Comparison of ENCODE assay signal across 14 mouse cellular contexts in the genomic region with DNA sequence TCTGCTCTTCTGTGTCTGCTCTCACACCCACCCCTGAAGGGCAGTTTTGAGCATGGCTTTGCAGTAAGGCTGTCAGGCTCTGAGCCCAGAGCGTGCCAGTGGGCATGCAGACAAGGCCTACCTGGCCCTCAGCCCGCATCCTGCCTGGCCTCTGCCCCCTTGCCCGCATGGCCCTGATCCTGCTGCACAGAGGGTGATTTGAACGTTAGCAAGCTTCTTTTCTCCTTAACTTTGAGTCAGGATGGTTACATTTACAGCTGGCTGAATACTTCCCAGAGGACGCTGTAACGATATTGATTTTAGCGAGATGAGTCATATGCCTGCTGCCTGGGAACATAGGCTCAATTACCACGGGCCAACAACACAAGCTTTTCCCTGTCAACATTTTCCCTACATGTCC.
A peak's percentile ranks its signal among the peaks of the same experiment; 100 is the strongest.
DNase-seq lines count a peak whose midpoint lies in the region; ATAC-seq and TF ChIP-seq lines count a peak whose summit lies in the region.
"Had no signal": no experiment of that assay in that cellular context is flagged by ENCODE, and none has a peak within 500 bp of the region (broad histone marks: within the 10 kb centered on the region; RNA-seq: fewer than 3 reads in every experiment).

No protein-coding gene starts in this region.

- intact Hi-C loops in left cerebral cortex, postnatal 10 days (cut with DNase I), result no loop called here

- H3K9me3 ChIP-seq in forebrain, embryonic 13.5 days (replicated peaks), result no peaks in the 10 kb centered on the region
- no peaks in the 10 kb centered on the region for H3K9me3 ChIP-seq in forebrain, embryonic 15.5 days
- H3K9me3 ChIP-seq in midbrain, embryonic 12.5 days, result no peaks in the 10 kb centered on the region
- no peaks in the 10 kb centered on the region for H3K9me3 ChIP-seq in midbrain, embryonic 11.5 days (ENCODE audit: control insufficient read depth, low read length)
- H3K9me3 ChIP-seq in hindbrain, postnatal 0 days (ENCODE audit: low read length), result no peaks in the 10 kb centered on the region
- no peaks in the 10 kb centered on the region for H3K9me3 ChIP-seq in stomach, postnatal 0 days (ENCODE audit: control insufficient read depth, low read length)
- H3K9me3 ChIP-seq: forebrain, embryonic 10.5 days had no signal

- 0 out of 2 replicates have a peak overlapping the region, but pooled peaks have one; percentile 19 for H3K9ac ChIP-seq in forebrain, embryonic 13.5 days
- no peak overlapping the region for H3K9ac ChIP-seq in forebrain, embryonic 15.5 days (replicated peaks)
- no peak overlapping the region for H3K9ac ChIP-seq in midbrain, embryonic 12.5 days (replicated peaks)
- no peak overlapping the region for H3K9ac ChIP-seq in midbrain, embryonic 11.5 days (ENCODE audit: low read length)
- no peak overlapping the region for H3K9ac ChIP-seq in hindbrain, postnatal 0 days (replicated peaks; ENCODE audit: low read length)
- no peak overlapping the region for H3K9ac ChIP-seq in stomach, postnatal 0 days (ENCODE audit: low read length)

- H3K36me3 ChIP-seq in forebrain, embryonic 13.5 days (ENCODE audit: poor library complexity, severe bottlenecking), result no peaks in the 10 kb centered on the region
- no peaks in the 10 kb centered on the region for H3K36me3 ChIP-seq in forebrain, embryonic 15.5 days
- H3K36me3 ChIP-seq in midbrain, embryonic 12.5 days, result no peaks in the 10 kb centered on the region
- H3K36me3 ChIP-seq in midbrain, embryonic 11.5 days (ENCODE audit: control insufficient read depth, insufficient read depth, low read length), result no peaks in the 10 kb centered on the region
- no peaks in the 10 kb centered on the region for H3K36me3 ChIP-seq in hindbrain, postnatal 0 days (ENCODE audit: insufficient read depth, low read length)
- H3K36me3 ChIP-seq in stomach, postnatal 0 days (ENCODE audit: control insufficient read depth, insufficient read depth, low read length), result no peaks in the 10 kb centered on the region
- H3K36me3 ChIP-seq: forebrain, embryonic 10.5 days had no signal

- peaks cover 12% of the 10 kb centered on the region for H3K27me3 ChIP-seq in forebrain, embryonic 13.5 days
- 0 out of 2 replicates have a peak, but pooled peaks cover 2% of the 10 kb centered on the region for H3K27me3 ChIP-seq in forebrain, embryonic 15.5 days
- no peaks in the 10 kb centered on the region; the same call in 1 of the 2 replicates for H3K27me3 ChIP-seq in midbrain, embryonic 12.5 days
- H3K27me3 ChIP-seq in midbrain, embryonic 11.5 days (ENCODE audit: control insufficient read depth, insufficient read depth, low read length), result no peaks in the 10 kb centered on the region
- no peaks in the 10 kb centered on the region for H3K27me3 ChIP-seq in hindbrain, postnatal 0 days (ENCODE audit: insufficient read depth, low read length)
- H3K27me3 ChIP-seq in stomach, postnatal 0 days (ENCODE audit: control insufficient read depth, insufficient read depth, low read length), result no peaks in the 10 kb centered on the region

- H3K4me2 ChIP-seq in forebrain, embryonic 13.5 days, result no peak overlapping the region
- H3K4me2 ChIP-seq in forebrain, embryonic 15.5 days (replicated peaks), result no peak overlapping the region
- no peak overlapping the region for H3K4me2 ChIP-seq in midbrain, embryonic 12.5 days (replicated peaks)
- no peak overlapping the region for H3K4me2 ChIP-seq in midbrain, embryonic 11.5 days
- no peak overlapping the region for H3K4me2 ChIP-seq in hindbrain, postnatal 0 days (ENCODE audit: low read depth, low read length)
- no peak overlapping the region for H3K4me2 ChIP-seq in stomach, postnatal 0 days (replicated peaks; ENCODE audit: low read depth)

- no peak overlapping the region for H3K27ac ChIP-seq in forebrain, embryonic 13.5 days
- H3K27ac ChIP-seq in forebrain, embryonic 15.5 days (replicated peaks), result no peak overlapping the region
- peak overlapping the region; percentile 70 for H3K27ac ChIP-seq in midbrain, embryonic 12.5 days (replicated peaks)
- H3K27ac ChIP-seq in midbrain, embryonic 11.5 days (ENCODE audit: low read depth, low read length), result no peak overlapping the region
- no peak overlapping the region for H3K27ac ChIP-seq in hindbrain, postnatal 0 days
- H3K27ac ChIP-seq in stomach, postnatal 0 days (replicated peaks), result no peak overlapping the region
- H3K27ac ChIP-seq: forebrain, embryonic 10.5 days; kidney, postnatal 0 days had no signal

- H3K4me3 ChIP-seq in forebrain, embryonic 13.5 days, result no peak overlapping the region
- H3K4me3 ChIP-seq in forebrain, embryonic 15.5 days, result no peak overlapping the region
- H3K4me3 ChIP-seq in midbrain, embryonic 12.5 days, result no peak overlapping the region
- no peak overlapping the region for H3K4me3 ChIP-seq in midbrain, embryonic 11.5 days (ENCODE audit: low read depth, low read length)
- no peak overlapping the region for H3K4me3 ChIP-seq in hindbrain, postnatal 0 days (ENCODE audit: low read length)
- H3K4me3 ChIP-seq in stomach, postnatal 0 days (ENCODE audit: low read depth, low read length), result no peak overlapping the region
- H3K4me3 ChIP-seq: forebrain, embryonic 10.5 days had no signal

- ATAC-seq in forebrain, embryonic 13.5 days, result no peak
- ATAC-seq in forebrain, embryonic 15.5 days (replicated peaks), result no peak
- no peak for ATAC-seq in midbrain, embryonic 12.5 days (ENCODE audit: low FRiP score, low read depth)
- no peak for ATAC-seq in midbrain, embryonic 11.5 days (ENCODE audit: low FRiP score)
- ATAC-seq in hindbrain, postnatal 0 days, result no peak
- peak; percentile 27; the same call in 1 of the 2 replicates for ATAC-seq in stomach, postnatal 0 days (ENCODE audit: low FRiP score, low TSS enrichment)

- 63% methylated on average over 8 of the region's 8 CpGs for WGBS in forebrain, embryonic 13.5 days
- 55% methylated on average over 8 of the region's 8 CpGs for WGBS in forebrain, embryonic 15.5 days
- 73% methylated on average over 8 of the region's 8 CpGs for WGBS in midbrain, embryonic 12.5 days
- 84% methylated on average over 8 of the region's 8 CpGs for WGBS in midbrain, embryonic 11.5 days
- WGBS in hindbrain, postnatal 0 days, result 51% methylated on average over 8 of the region's 8 CpGs
- 63% methylated on average over 8 of the region's 8 CpGs for WGBS in stomach, postnatal 0 days

- DNase-seq in midbrain, embryonic 11.5 days (ENCODE audit: low spot score, missing footprints), result no peak
- DNase-seq in hindbrain, postnatal 0 days (ENCODE audit: low spot score), result peak; percentile 27
- no peak for DNase-seq in stomach, postnatal 0 days (ENCODE audit: low spot score)
- no peak for DNase-seq in left cerebral cortex, postnatal 10 days (ENCODE audit: extremely low spot score in 1 of 2, low spot score in 2 of 2)
- DNase-seq in layer of hippocampus, adult 8-10 months (ENCODE audit: low spot score in 2 of 2), result no peak
- DNase-seq: embryo, embryonic 11 days; lung, adult 18-20 months; spleen, adult 18-20 months; thymus, adult 18-20 months had no signal

- TF ChIP-seq EP300 in stomach, postnatal 0 days (optimal IDR thresholded peaks at IDR 0.05), result no peak

- peaks cover 37% of the 10 kb centered on the region for H3K4me1 ChIP-seq in forebrain, embryonic 13.5 days
- peaks cover 31% of the 10 kb centered on the region for H3K4me1 ChIP-seq in forebrain, embryonic 15.5 days
- H3K4me1 ChIP-seq in midbrain, embryonic 12.5 days, result peaks cover 27% of the 10 kb centered on the region
- no peaks in the 10 kb centered on the region for H3K4me1 ChIP-seq in midbrain, embryonic 11.5 days (ENCODE audit: control insufficient read depth, insufficient read depth, low read length)
- H3K4me1 ChIP-seq in hindbrain, postnatal 0 days (ENCODE audit: insufficient read depth, low read length), result no peaks in the 10 kb centered on the region
- no peaks in the 10 kb centered on the region; the same call in 1 of the 2 replicates for H3K4me1 ChIP-seq in stomach, postnatal 0 days (replicated peaks; ENCODE audit: control insufficient read depth, insufficient read depth)

- no peak for TF ChIP-seq CTCF in hindbrain, postnatal 0 days (IDR thresholded peaks at IDR 0.05; ENCODE audit: low read depth)
- TF ChIP-seq CTCF in stomach, postnatal 0 days (IDR thresholded peaks at IDR 0.05; ENCODE audit: low read depth), result no peak
